Mouse (Mus musculus) MEL-GATA-1-ER (cell line): ENCODE measurements at regions not wholly inside any gene's neighbourhood (a gene's known extent, or its start where the extent isn't known, plus 50 kb on each side); places are given as distances from the start of the nearest gene placed in this dataset.

ENCODE experiments used
- DNase-seq: peaks from one replicate; pipeline ENCODE4 v3.0.0-alpha.2; 2012; ENCODE audit warnings: low read depth; ENCODE audit errors: extremely low read depth

- no peak for DNase-seq
These were observed 142.9 kb upstream of the Dpyd start for GRCm38 (mm10) chr3:118418981-118419380.

GRCm38 (mm10) chr3:118421701-118422100 is 140.2 kb upstream of the Dpyd start:
- no peak for DNase-seq

- DNase-seq, result no peak
These were observed 136.2 kb upstream of the Dpyd start for GRCm38 (mm10) chr3:118425748-118426147.

- peak; percentile 8 for DNase-seq
These were observed 133.4 kb upstream of the Dpyd start for GRCm38 (mm10) chr3:118428523-118428922.

GRCm38 (mm10) chr3:118429825-118430630 is 131.9 kb upstream of the Dpyd start:
- DNase-seq, result no peak

- no peak for DNase-seq
These were observed 131.4 kb upstream of the Dpyd start for GRCm38 (mm10) chr3:118430631-118430906.

GRCm38 (mm10) chr3:118431031-118431723 is 130.8 kb upstream of the Dpyd start:
- peak; percentile 17 for DNase-seq

GRCm38 (mm10) chr3:118433441-118434021 is 128.4 kb upstream of the Dpyd start:
- DNase-seq, result no peak

- no peak for DNase-seq
These were observed 127.6 kb upstream of the Dpyd start for GRCm38 (mm10) chr3:118434311-118434710.

GRCm38 (mm10) chr3:118434847-118435246 is 127.1 kb upstream of the Dpyd start:
- DNase-seq, result no peak

GRCm38 (mm10) chr3:118435248-118435647 is 126.7 kb upstream of the Dpyd start:
- no peak for DNase-seq

GRCm38 (mm10) chr3:118443742-118444332 is 118.1 kb upstream of the Dpyd start:
- no peak for DNase-seq

- no peak for DNase-seq
These were observed 116.6 kb upstream of the Dpyd start for GRCm38 (mm10) chr3:118445360-118445759.

- no peak for DNase-seq
These were observed 102.3 kb upstream of the Dpyd start for GRCm38 (mm10) chr3:118459636-118460035.

GRCm38 (mm10) chr3:118465611-118466010 is 96.3 kb upstream of the Dpyd start:
- DNase-seq, result no peak

GRCm38 (mm10) chr3:118472215-118472799 is 89.6 kb upstream of the Dpyd start:
- DNase-seq, result no peak

GRCm38 (mm10) chr3:118478065-118478464 is 83.9 kb upstream of the Dpyd start:
- DNase-seq, result no peak

GRCm38 (mm10) chr3:118480515-118481248 is 81.2 kb upstream of the Dpyd start:
- DNase-seq, result no peak

- no peak for DNase-seq
These were observed 76.0 kb upstream of the Dpyd start for GRCm38 (mm10) chr3:118485966-118486365.

- no peak for DNase-seq
These were observed 74.5 kb upstream of the Dpyd start for GRCm38 (mm10) chr3:118487408-118487807.

GRCm38 (mm10) chr3:118491101-118491500 is 70.8 kb upstream of the Dpyd start:
- no peak for DNase-seq
